Mouse (Mus musculus) limb, embryonic 14.5 days (tissue): Measurements from ENCODE around the gene Eif5a. TPM values are rescaled to one million over a fixed set of nuclear protein-coding genes. Genes with fewer than 3 reads are reported as not detected.

Experiments
- ATAC-seq: fragments of 200-750 bp; cut with Nextera tagmentation; 2 replicates; pipeline ENCODE4 v1.8.0; 2017; ENCODE audit warnings: low read depth, moderate number of reproducible peaks, moderate TSS enrichment; ENCODE audit not compliant: low FRiP score
- DNase-seq: peaks from one replicate; pipeline ENCODE4 v3.0.0-alpha.2; 2015; ENCODE audit warnings: low spot score
- H3K27ac ChIP-seq: fragments of 300-500 bp; sonication (generic); replicated peaks from 2 replicates; pipeline ENCODE4 v1.5.1; 2014; ENCODE audit warnings: low read depth, mild to moderate bottlenecking, low read length, moderate library complexity, mixed read lengths
- H3K27me3 ChIP-seq: fragments of 300-500 bp; sonication (generic); 2 replicates; pipeline ENCODE4 v1.6.1; 2014; ENCODE audit warnings: low read length, mixed read lengths; ENCODE audit not compliant: control insufficient read depth, insufficient read depth
- H3K36me3 ChIP-seq: fragments of 300-500 bp; sonication (generic); 2 replicates; pipeline ENCODE4 v1.6.1; 2014; ENCODE audit warnings: mild to moderate bottlenecking, low read length, moderate library complexity, mixed read lengths; ENCODE audit not compliant: control insufficient read depth, insufficient read depth
- H3K4me1 ChIP-seq: fragments of 300-500 bp; sonication (generic); 2 replicates; pipeline ENCODE4 v1.6.1; 2014; ENCODE audit warnings: antibody characterized with exemption, low read length, mixed read lengths; ENCODE audit not compliant: control insufficient read depth, insufficient read depth
- H3K4me2 ChIP-seq: fragments of 300-500 bp; sonication (generic); replicated peaks from 2 replicates; pipeline ENCODE4 v1.6.1; 2014; ENCODE audit warnings: low read depth, mild to moderate bottlenecking, low read length, moderate library complexity; ENCODE audit not compliant: severe bottlenecking
- H3K4me3 ChIP-seq: fragments of 300-500 bp; sonication (generic); replicated peaks from 2 replicates; pipeline ENCODE4 v1.5.1; 2014; ENCODE audit warnings: low read length
- H3K9ac ChIP-seq: fragments of 300-500 bp; sonication (generic); 2 replicates; pipeline ENCODE4 v1.6.1; 2014; ENCODE audit warnings: mild to moderate bottlenecking, low read depth, low read length, moderate library complexity; ENCODE audit not compliant: severe bottlenecking
- H3K9me3 ChIP-seq: fragments of 300-500 bp; sonication (generic); 2 replicates; pipeline ENCODE4 v1.6.1; 2016; ENCODE audit warnings: low read length; ENCODE audit not compliant: control insufficient read depth
- POLR2A ChIP-seq: fragments of 200-500 bp; IDR thresholded peaks from 2 replicates; pipeline ENCODE4 v1.8.0; 2012; ENCODE audit warnings: inconsistent platforms, mild to moderate bottlenecking, moderate library complexity, borderline replicate concordance; ENCODE audit not compliant: insufficient read depth, insufficient read length; ENCODE audit errors: extremely low read depth
- WGBS: fragments of 180-500 bp; shearing (Covaris S2); extraction: QIAGEN DNeasy Blood & Tissue Kit; methylation state at CpG from one replicate; pipeline ENCODE4 v1.1.7; 2014; 5-methylcytosine and 5-hydroxymethylcytosine counted together
- polyA plus RNA-seq, 2 experiments: library from polyadenylated mRNA; depleted of rRNA in 1 of 2; stranded (reverse) in 1 of 2; unstranded in 1 of 2; fragments of >200 nt; fragmentation: Nextera tagmentation in 1 of 2; extraction: Ambion mirVana in 1 of 2; gene quantifications; 2 replicates each; pipeline versions ENCODE4 v1.2.1 to v1.2.3; 2012 to 2014

Gene Eif5a
- polyA plus RNA-seq, 2 experiments = 1,079 to 1,603 TPM

DNA sequence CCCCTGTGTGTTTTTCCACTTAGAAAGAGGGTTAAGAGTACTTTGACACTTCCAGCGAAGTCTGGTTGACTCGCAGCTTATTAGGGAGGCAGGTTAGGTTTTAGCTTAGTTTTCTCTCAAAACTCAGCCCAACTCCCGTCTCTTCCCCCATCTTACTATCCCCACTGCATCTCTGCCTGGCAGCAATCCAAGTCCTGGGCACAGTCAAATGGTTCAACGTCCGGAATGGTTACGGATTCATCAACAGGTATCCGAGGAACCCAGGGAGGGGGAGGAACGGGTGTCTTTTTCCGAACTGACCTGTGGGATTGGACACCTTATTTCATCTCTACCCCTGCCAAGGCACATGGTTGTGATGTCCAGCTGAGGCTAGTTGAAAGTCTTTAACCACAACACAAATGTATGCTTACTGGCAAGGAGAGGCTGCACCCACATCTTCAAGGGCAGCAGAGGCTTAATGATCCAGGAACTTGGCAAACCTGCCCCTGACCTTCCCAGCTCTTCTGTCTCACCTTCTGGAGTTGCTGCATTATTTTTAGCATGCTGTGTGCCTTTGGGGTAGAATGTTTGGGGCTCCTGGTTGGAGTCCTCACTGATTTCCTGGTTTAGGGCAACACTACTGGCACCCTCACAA lies 15.1 kb upstream of the Eif5a start:
- no peak overlapping the region for H3K27ac ChIP-seq
- H3K27me3 ChIP-seq = no peaks in the 10 kb centered on the region
- peak overlapping the region; percentile 65; the same call in 1 of the 2 replicates for H3K9ac ChIP-seq
- no peak for DNase-seq
- no peak for ATAC-seq
- peaks cover under 1% of the 10 kb centered on the region for H3K36me3 ChIP-seq
- H3K9me3 ChIP-seq = no peaks in the 10 kb centered on the region
- 33% methylated on average over 9 of the region's 9 CpGs for WGBS
- H3K4me1 ChIP-seq = peaks cover 26% of the 10 kb centered on the region
- no peak for TF ChIP-seq POLR2A
- H3K4me3 ChIP-seq = peak overlapping the region; percentile 65
- H3K4me2 ChIP-seq = peak overlapping the region; percentile 100

DNA sequence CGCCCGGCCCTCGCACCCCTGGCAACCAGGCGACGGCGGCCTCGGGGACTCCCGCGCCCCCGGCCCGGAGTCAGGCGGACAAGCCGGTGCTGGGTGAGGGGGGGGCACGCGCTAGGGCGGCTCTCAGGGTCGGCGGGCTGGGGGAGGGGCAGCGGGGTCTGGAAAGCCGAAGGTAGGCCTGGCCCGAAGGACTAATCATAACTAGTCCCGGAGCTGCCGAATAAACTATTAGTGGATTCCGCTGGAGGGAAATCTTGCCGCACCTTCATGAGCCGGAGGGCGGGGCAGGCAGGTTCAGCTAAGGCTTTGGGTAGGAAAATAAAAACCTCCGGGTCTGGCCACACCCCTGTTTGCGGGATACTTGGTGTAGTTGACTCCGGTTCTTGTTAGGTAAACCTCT lies 14.4 kb upstream of the Eif5a start:
- Histone ChIP-seq H3K4me2 (peak overlapping the region; percentile 100), H3K9me3 (no peaks in the 10 kb centered on the region), H3K4me1 (peaks cover 26% of the 10 kb centered on the region), H3K36me3 (no peaks in the 10 kb centered on the region), H3K4me3 (peak overlapping the region; percentile 65), H3K27me3 (no peaks in the 10 kb centered on the region), H3K27ac (no peak overlapping the region), H3K9ac (peak overlapping the region; percentile 65)
- DNase-seq (no peak), ATAC-seq (no peak)
- under 1% methylated on average over 23 of the region's 30 CpGs for WGBS
- no peak for TF ChIP-seq POLR2A

DNA sequence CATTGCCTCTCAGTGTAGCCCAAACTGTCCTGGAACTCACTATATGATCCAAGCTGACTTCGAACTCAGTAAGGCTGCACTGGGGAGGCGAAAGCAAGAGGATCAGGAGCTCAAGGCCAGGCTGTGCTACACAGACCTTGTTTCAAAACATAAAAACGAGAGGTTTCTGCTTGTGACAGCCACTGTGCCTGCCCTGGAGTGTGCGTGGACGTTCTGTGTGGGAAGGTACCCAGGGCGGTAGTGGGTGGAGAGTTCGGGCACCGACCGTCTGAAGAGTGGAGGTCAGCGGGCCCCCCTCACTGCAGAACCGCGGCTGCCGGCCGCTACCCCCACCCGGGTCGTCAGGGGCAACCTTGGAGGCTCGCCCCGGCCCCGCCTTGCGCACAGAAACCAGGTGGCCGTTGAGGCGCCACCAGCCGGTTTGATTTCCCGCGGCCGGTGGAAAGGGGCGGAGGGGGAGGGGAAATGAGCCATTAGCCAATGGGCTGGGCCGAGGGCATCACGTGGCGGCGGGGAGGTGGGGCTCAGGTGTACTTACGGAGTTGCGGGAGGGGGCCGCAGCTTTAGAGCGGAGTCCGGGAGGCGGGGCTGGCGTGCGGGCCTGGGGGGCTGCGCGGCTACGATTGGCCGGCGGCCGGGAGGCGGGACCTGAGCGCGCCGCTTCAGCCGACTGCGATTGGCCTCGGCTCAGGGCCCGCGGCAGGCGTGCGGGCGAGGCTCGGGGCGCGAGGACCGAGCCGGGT lies 13.6 kb upstream of the Eif5a start, which contains the start of gene Ybx2:
Ybx2 (plus strand) TSS at position 660 of the 743 bp plus-strand sequence.
- 1% methylated on average over 31 of the region's 62 CpGs for WGBS
- no peak within 1 kb of the TSS for H3K27ac ChIP-seq
- peak within 1 kb of the TSS; percentile 65 for H3K4me3 ChIP-seq
- ATAC-seq (peak; percentile 91), DNase-seq (peak; percentile 93)
- peak within 1 kb of the TSS; percentile 65 for H3K9ac ChIP-seq
- peaks cover 26% of the 10 kb centered on the region for H3K4me1 ChIP-seq
- TF ChIP-seq POLR2A = no peak
- H3K4me2 ChIP-seq = peak within 1 kb of the TSS; percentile 100
- H3K36me3 ChIP-seq = no peaks in the 10 kb centered on the region
- no peaks in the 10 kb centered on the region for H3K27me3 ChIP-seq
- H3K9me3 ChIP-seq = no peaks in the 10 kb centered on the region

GRCm38 (mm10) chr11:69934681-69935080 lies 12.9 kb upstream of the Eif5a start:
- Histone ChIP-seq H3K4me2 (peak overlapping the region; percentile 47), H3K9ac (no peak overlapping the region), H3K9me3 (no peaks in the 10 kb centered on the region), H3K27me3 (no peaks in the 10 kb centered on the region), H3K4me3 (peak overlapping the region; percentile 19), H3K36me3 (no peaks in the 10 kb centered on the region), H3K27ac (no peak overlapping the region), H3K4me1 (peaks cover 26% of the 10 kb centered on the region)
- WGBS = 17% methylated on average over 6 of the region's 6 CpGs
- ATAC-seq (no peak), DNase-seq (no peak)
- TF ChIP-seq POLR2A = no peak

GRCm38 (mm10) chr11:69934169-69934568 lies 12.4 kb upstream of the Eif5a start:
- Histone ChIP-seq H3K4me2 (peak overlapping the region; percentile 47), H3K9ac (no peak overlapping the region), H3K9me3 (no peaks in the 10 kb centered on the region), H3K36me3 (no peaks in the 10 kb centered on the region), H3K4me3 (peak overlapping the region; percentile 19), H3K27me3 (no peaks in the 10 kb centered on the region), H3K4me1 (peaks cover 26% of the 10 kb centered on the region), H3K27ac (no peak overlapping the region)
- WGBS = under 1% methylated on average over 18 of the region's 18 CpGs
- DNase-seq (peak; percentile 86), ATAC-seq (peak; percentile 58)
- TF ChIP-seq POLR2A = no peak
